Mouse (Mus musculus) E14TG2a.4 (cell line): ENCODE data around the gene Pold1.

Source experiments
- CTCF ChIP-seq: conservative IDR thresholded peaks from 2 replicates; pipeline ENCODE4 v1.5.1; 2014; ENCODE audit warnings: low read length
- NANOG ChIP-seq: IDR thresholded peaks from 2 replicates; pipeline ENCODE4 v1.6.1; 2014; ENCODE audit warnings: borderline replicate concordance, low read length, mixed read lengths

DNA sequence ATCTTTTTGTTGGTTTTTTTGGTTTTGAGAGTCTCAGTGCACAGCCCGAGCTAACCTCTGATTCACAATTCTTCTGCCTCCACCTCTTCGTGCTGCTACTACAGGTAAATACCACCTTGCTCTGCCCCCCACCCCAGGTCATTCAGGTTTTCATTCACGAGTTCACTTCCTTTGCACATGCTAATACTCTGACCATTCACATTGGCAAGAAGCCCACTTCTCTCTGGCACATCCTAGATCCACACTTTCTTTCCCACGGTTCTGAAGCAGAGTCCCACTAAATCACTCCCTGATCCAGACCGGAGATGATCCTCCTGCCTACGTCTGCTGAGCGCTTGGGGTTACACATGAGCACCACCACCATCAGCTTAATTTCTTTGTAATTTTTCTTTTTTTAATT lies 53.6 kb downstream of the Pold1 start:
- TF ChIP-seq CTCF, result no peak
- TF ChIP-seq NANOG, result no peak
